28 mouse cellular contexts compared by ENCODE assay signal in the genomic region with DNA sequence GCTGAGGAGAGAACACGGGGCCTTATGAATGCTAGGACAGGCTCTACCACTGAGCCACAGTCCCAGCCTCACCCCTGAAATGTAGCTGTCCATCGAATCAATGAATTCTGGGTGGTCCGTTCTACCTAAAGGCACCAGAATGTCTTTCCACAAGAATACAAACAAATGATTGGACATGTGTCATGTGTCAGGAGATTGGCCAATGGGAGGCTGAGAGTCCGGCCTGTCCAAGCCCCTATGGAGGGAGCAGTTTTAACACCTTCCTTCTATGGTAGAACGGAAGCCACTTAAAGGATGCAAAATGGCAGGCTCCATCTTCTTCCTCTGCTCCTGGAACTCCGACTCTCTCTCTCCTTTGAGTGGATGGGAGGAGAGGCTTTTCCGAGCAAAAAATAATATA. TPM values are rescaled to one million over a fixed set of nuclear protein-coding genes. Genes with fewer than 3 reads are reported as not detected.
DNase-seq lines count a peak whose midpoint lies in the region.
"Had no signal": no experiment of that assay in that cellular context is flagged by ENCODE, and none has a peak within 500 bp of the region (broad histone marks: within the 10 kb centered on the region; RNA-seq: fewer than 3 reads in every experiment).

No protein-coding gene starts in this region.

- DNase-seq in ES-CJ7 (ENCODE audit: low read depth, low spot score) (peak; percentile 57), R1 (ENCODE audit: low read depth, low spot score) (peak; percentile 75), liver (no peak)
- DNase-seq in layer of hippocampus, postnatal 25 days (ENCODE audit: extremely low spot score in 1 of 2, low spot score in 1 of 2): no peak
- DNase-seq: adrenal gland, adult 8-10 months; adrenal gland, postnatal 14 days; adrenal gland, postnatal 36 days; cerebellum, adult 11 months; cerebellum, adult 8-10 months; cerebellum, postnatal 14 days; cerebellum, postnatal 36 days; embryo, embryonic 11 days had no signal

- no peak overlapping the region for H3K4me3 ChIP-seq in brown adipose tissue, adult 24 weeks (ENCODE audit: insufficient read depth, low read depth, low read length)
- H3K4me3 ChIP-seq: embryonic facial prominence, embryonic 13.5 days; embryonic facial prominence, embryonic 15.5 days; erythroblast, embryonic 14.5 days; forebrain, embryonic 10.5 days; forebrain, embryonic 12.5 days had no signal

- peaks cover 13% of the 10 kb centered on the region for H3K4me1 ChIP-seq in brown adipose tissue, adult 24 weeks (ENCODE audit: control insufficient read depth, insufficient read depth, insufficient read length, low read length)
- H3K4me1 ChIP-seq: embryonic facial prominence, embryonic 13.5 days had no signal

- peak overlapping the region; percentile 99 for H3K27ac ChIP-seq in brown adipose tissue, adult 24 weeks (replicated peaks; ENCODE audit: low read depth, low read length)
- H3K27ac ChIP-seq: embryonic facial prominence, embryonic 13.5 days; embryonic facial prominence, embryonic 15.5 days; forebrain, embryonic 10.5 days; forebrain, embryonic 12.5 days had no signal

RNA-seq across cellular contexts. Expression of a gene that starts 13.8 kb away (rescaled TPM):
- not detected in 2 replicates for polyA plus RNA-seq in brown adipose tissue, adult 24 weeks (2012; ENCODE audit: insufficient read depth, insufficient read length, missing spikeins)
- not detected for total RNA-seq in layer of hippocampus, postnatal 25 days (2021)
- total RNA-seq: adrenal gland, adult 18-20 months; adrenal gland, adult 8-10 months; adrenal gland, postnatal 14 days; adrenal gland, postnatal 36 days; common myeloid progenitor, adult 5-6 weeks; G1E had no signal
- polyA plus RNA-seq: activated CD4-positive, CD25-positive, alpha-beta regulatory T cell, adult 4 months; C2C12; embryonic facial prominence, embryonic 11.5 days; embryonic facial prominence, embryonic 13.5 days; embryonic facial prominence, embryonic 15.5 days; erythroblast, embryonic 14.5 days; forebrain, embryonic 10.5 days; forebrain, embryonic 12.5 days; forebrain, embryonic 14.5 days; forebrain, embryonic 16.5 days; frontal cortex, adult 2 months; G1E; Patski had no signal

RNA-seq across cellular contexts. Expression of a gene that starts 20.1 kb away (rescaled TPM):
- polyA plus RNA-seq in brown adipose tissue, adult 24 weeks (2012; ENCODE audit: insufficient read depth, insufficient read length, missing spikeins): 50.7 and 63.7 TPM in 2 replicates
- total RNA-seq in layer of hippocampus, postnatal 25 days (2021): 10 to 100 TPM; 80.3 to 95.6 TPM
- total RNA-seq: common myeloid progenitor, adult 5-6 weeks had no signal
- polyA plus RNA-seq: activated CD4-positive, CD25-positive, alpha-beta regulatory T cell, adult 4 months; erythroblast, embryonic 14.5 days had no signal

RNA-seq across cellular contexts. Expression of a gene that starts 25.3 kb away (rescaled TPM):
- polyA plus RNA-seq in brown adipose tissue, adult 24 weeks (2012; ENCODE audit: insufficient read depth, insufficient read length, missing spikeins): 46.4 and 53.3 TPM in 2 replicates
- 10 to 100 TPM; 53.3 to 55.0 TPM for total RNA-seq in layer of hippocampus, postnatal 25 days (2021)

RNA-seq across cellular contexts. Expression of a gene that starts 29.6 kb away (rescaled TPM):
- not detected in 2 replicates for polyA plus RNA-seq in brown adipose tissue, adult 24 weeks (2012; ENCODE audit: insufficient read depth, insufficient read length, missing spikeins)
- total RNA-seq in layer of hippocampus, postnatal 25 days (2021): 10 to 100 TPM; 15.6 to 16.2 TPM
- total RNA-seq: common myeloid progenitor, adult 5-6 weeks had no signal
- polyA plus RNA-seq: activated CD4-positive, CD25-positive, alpha-beta regulatory T cell, adult 4 months; C2C12; erythroblast, embryonic 14.5 days; G1E; Patski had no signal

RNA-seq across cellular contexts. Expression of a gene that starts 36.3 kb away (rescaled TPM):
- not detected in 2 replicates for polyA plus RNA-seq in brown adipose tissue, adult 24 weeks (2012; ENCODE audit: insufficient read depth, insufficient read length, missing spikeins)
- total RNA-seq in layer of hippocampus, postnatal 25 days (2021): under 1 TPM; 0.39 to 0.82 TPM
- total RNA-seq: common myeloid progenitor, adult 5-6 weeks had no signal

Comparison
In these comparisons a context has a peak if more than half of its experiments do, and no peak if none do; other contexts are left out.
1. DNase-seq: peak in ES-CJ7 (single experiment) and R1 (single experiment); none in layer of hippocampus, postnatal 25 days (0 of 2) and liver (single experiment).